Mouse (Mus musculus): Measurements from ENCODE around the gene Cwc15.
A peak's percentile ranks its signal among the peaks of the same experiment; 100 is the strongest.
"Not testable (repeated sequence)": the region's sequence is repeated elsewhere in the genome, so short reads cannot be mapped to it uniquely, and the experiment has no call there.

Cwc15 gene

GRCm38 (mm10) chr9:14500023-14500915 lies at the start of gene Cwc15, which contains the start of gene Kdm4d:
Gene Cwc15, plus strand, starts transcription at chr9:14500617.
Gene Kdm4d, minus strand, starts transcription at chr9:14500482.
- DNase-seq = peak; percentile 91

- not testable (repeated sequence) for DNase-seq
Observed at GRCm38 (mm10) chr9:14451120-14451519, 49.3 kb upstream of the Cwc15 start.

- no peak for DNase-seq
Observed at GRCm38 (mm10) chr9:14456320-14456719, 44.1 kb upstream of the Cwc15 start.

GRCm38 (mm10) chr9:14462536-14462935 lies 37.9 kb upstream of the Cwc15 start:
- DNase-seq = not testable (repeated sequence)

- not testable (repeated sequence) for DNase-seq
Observed at GRCm38 (mm10) chr9:14463668-14464067, 36.7 kb upstream of the Cwc15 start.

- no peak for DNase-seq
Observed at GRCm38 (mm10) chr9:14498896-14499705, 1.3 kb upstream of the Cwc15 start.

- no peak for DNase-seq
Observed at GRCm38 (mm10) chr9:14500916-14501424, 553 bp downstream of the Cwc15 start.

- peak; percentile 21 for DNase-seq
Observed at GRCm38 (mm10) chr9:14512633-14513445, 12.4 kb downstream of the Cwc15 start.

- DNase-seq = no peak
Observed at GRCm38 (mm10) chr9:14517296-14517695, 16.9 kb downstream of the Cwc15 start.

GRCm38 (mm10) chr9:14518105-14518504 lies 17.7 kb downstream of the Cwc15 start:
- DNase-seq = no peak

GRCm38 (mm10) chr9:14520971-14521670 lies 20.7 kb downstream of the Cwc15 start:
- no peak for DNase-seq

- DNase-seq = no peak
Observed at GRCm38 (mm10) chr9:14521695-14522094, 21.3 kb downstream of the Cwc15 start.

- DNase-seq = peak; percentile 65
Observed at GRCm38 (mm10) chr9:14523408-14524043, 23.1 kb downstream of the Cwc15 start.

GRCm38 (mm10) chr9:14530004-14530403 lies 29.6 kb downstream of the Cwc15 start:
- DNase-seq = peak; percentile 21

GRCm38 (mm10) chr9:14532283-14532682 lies 31.9 kb downstream of the Cwc15 start:
- DNase-seq = no peak

GRCm38 (mm10) chr9:14533659-14534058 lies 33.2 kb downstream of the Cwc15 start:
- DNase-seq = no peak

GRCm38 (mm10) chr9:14534833-14535456 lies 34.5 kb downstream of the Cwc15 start:
- no peak for DNase-seq

GRCm38 (mm10) chr9:14544034-14544757 lies 43.8 kb downstream of the Cwc15 start:
- no peak for DNase-seq

GRCm38 (mm10) chr9:14547584-14548365 lies 47.4 kb downstream of the Cwc15 start:
- DNase-seq = no peak
